Mouse (Mus musculus) heart, adult 2 months (tissue): ENCODE results near the gene Dyx1c1. TPM values are rescaled to one million over a fixed set of nuclear protein-coding genes. Genes with fewer than 3 reads are reported as not detected.
A peak's percentile ranks its signal among the peaks of the same experiment; 100 is the strongest.

Experiments
- DNase-seq, 2 experiments: peaks; one replicate each; pipeline ENCODE4 v3.0.0; 2021
- H3K27ac ChIP-seq: fragments of 200-600 bp; 2 replicates; pipeline ENCODE4 v1.8.1; 2022
- H3K27me3 ChIP-seq: fragments of 200-500 bp; 2 replicates; pipeline ENCODE4 v1.6.1; 2012; ENCODE audit warnings: mild to moderate bottlenecking, low read length, inconsistent platforms, mixed read lengths; ENCODE audit not compliant: control insufficient read depth, insufficient read depth
- H3K36me3 ChIP-seq: fragments of 200-500 bp; 2 replicates; pipeline ENCODE4 v1.6.1; 2012; ENCODE audit warnings: low read length, inconsistent platforms; ENCODE audit not compliant: control insufficient read depth, insufficient read depth
- H3K4me1 ChIP-seq: fragments of 200-500 bp; 2 replicates; pipeline ENCODE4 v1.6.1; 2011; ENCODE audit warnings: low read length; ENCODE audit not compliant: control insufficient read depth, insufficient read depth
- H3K4me3 ChIP-seq: fragments of 200-600 bp; 2 replicates; pipeline ENCODE4 v1.8.1; 2022
- H3K79me2 ChIP-seq: fragments of 200-500 bp; replicated peaks from 2 replicates; pipeline ENCODE4 v1.6.1; 2012; ENCODE audit warnings: mild to moderate bottlenecking, inconsistent platforms, low read length, moderate library complexity, mixed read lengths; ENCODE audit not compliant: control insufficient read depth, insufficient read depth
- H3K9ac ChIP-seq: fragments of 200-500 bp; 2 replicates; pipeline ENCODE4 v1.6.1; 2012; ENCODE audit warnings: low read depth, mild to moderate bottlenecking, control low read depth, inconsistent platforms, low read length, mixed read lengths
- CTCF ChIP-seq: fragments of 200-600 bp; IDR thresholded peaks from 2 replicates; pipeline ENCODE4 v1.8.1; 2022; ENCODE audit warnings: antibody characterized with exemption, mild to moderate bottlenecking, moderate library complexity
- EP300 ChIP-seq: fragments of 200-500 bp; IDR thresholded peaks from 2 replicates; pipeline ENCODE4 v1.6.1; 2011; ENCODE audit warnings: low read depth, low read length, control low read depth; ENCODE audit not compliant: insufficient read depth
- POLR2A ChIP-seq: fragments of 200-500 bp; IDR thresholded peaks from 2 replicates; pipeline ENCODE4 v1.6.1; 2011; ENCODE audit warnings: mild to moderate bottlenecking, low read depth, low read length, control low read depth; ENCODE audit not compliant: insufficient read depth
- WGBS: fragments of 180-500 bp; shearing (Covaris S2); methylation state at CpG from one replicate; pipeline ENCODE4 v1.1.7; 2018; 5-methylcytosine and 5-hydroxymethylcytosine counted together
- intact Hi-C: fragments of 180-260 bp; cut with DNase I; formaldehyde crosslinking; loops from one replicate; pipeline ENCODE4 v1.15.1; 2025
- polyA plus RNA-seq: library from polyadenylated mRNA; depleted of rRNA; stranded (reverse); fragments of >200 nt; gene quantifications from 2 replicates; pipeline ENCODE4 v1.2.3, GENCODE M21; 2012
- total RNA-seq, 2 experiments: library from RNA; stranded (reverse); gene quantifications; 2 replicates each; pipeline ENCODE4 v1.2.3; 2021

Dyx1c1 gene
- total and polyA plus RNA-seq, 3 experiments, result 0.18 to 0.52 (median 0.39) TPM

DNA sequence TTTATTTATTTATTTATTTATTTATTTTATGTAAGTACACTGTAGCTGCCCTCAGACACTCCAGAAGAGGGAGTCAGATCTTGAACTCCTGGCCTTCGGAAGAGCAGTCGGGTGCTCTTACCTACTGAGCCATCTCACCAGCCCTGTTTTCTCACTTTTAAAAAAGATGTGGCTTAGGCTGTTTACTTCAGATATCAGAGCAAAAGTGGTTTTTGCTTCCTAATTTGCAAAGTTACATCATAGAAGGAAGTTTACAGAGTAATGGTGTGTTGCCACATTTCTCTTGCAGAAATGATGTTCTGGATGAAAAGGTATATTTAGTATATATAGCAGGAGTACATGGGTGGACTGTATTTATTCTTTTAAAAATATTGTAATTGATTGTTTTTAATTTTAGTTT is 32.8 kb downstream of the Dyx1c1 start:
- whole genome bisulfite sequencing, result 97% methylated on average over 2 of the region's 2 CpGs
- Histone ChIP-seq H3K4me1 (peaks cover 1% of the 10 kb centered on the region), H3K27ac (no peak overlapping the region), H3K27me3 (no peaks in the 10 kb centered on the region), H3K4me3 (no peak overlapping the region), H3K36me3 (no peaks in the 10 kb centered on the region; the same call in 1 of the 2 replicates), H3K9ac (no peak overlapping the region), H3K79me2 (peaks cover 2% of the 10 kb centered on the region; the same call in 1 of the 2 replicates)
- intact Hi-C loops, result no loop called here
- no peak for DNase-seq
- TF ChIP-seq POLR2A, result no peak
- TF ChIP-seq CTCF, result no peak
- no peak for TF ChIP-seq EP300

DNA sequence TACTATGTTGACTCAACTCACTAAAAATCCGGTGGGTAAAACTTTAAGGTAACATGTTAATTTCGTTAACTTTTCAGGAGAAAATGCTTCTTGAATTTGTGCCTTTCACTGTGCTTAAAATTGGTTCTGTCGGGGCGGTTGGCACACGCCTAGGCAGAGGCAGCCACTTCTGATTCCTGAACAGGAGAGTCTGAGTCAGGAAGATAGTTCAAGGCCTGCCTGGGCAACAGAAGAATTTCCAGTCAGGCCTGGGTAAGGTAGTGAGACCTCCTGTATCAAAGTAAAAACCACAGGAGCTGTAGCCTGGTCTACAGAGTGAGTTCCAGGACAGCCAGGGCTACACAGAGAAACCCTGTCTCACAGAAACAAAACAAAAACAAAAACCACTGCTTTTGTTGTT is 34.0 kb downstream of the Dyx1c1 start:
- Histone ChIP-seq H3K27ac (no peak overlapping the region), H3K79me2 (peaks cover 2% of the 10 kb centered on the region; the same call in 1 of the 2 replicates), H3K36me3 (no peaks in the 10 kb centered on the region; the same call in 1 of the 2 replicates), H3K4me3 (no peak overlapping the region), H3K4me1 (no peaks in the 10 kb centered on the region; the same call in none of the 2 replicates), H3K27me3 (no peaks in the 10 kb centered on the region), H3K9ac (no peak overlapping the region)
- TF ChIP-seq POLR2A (no peak), EP300 (no peak), CTCF (no peak)
- WGBS, result 90% methylated on average over 5 of the region's 5 CpGs
- intact Hi-C loops, result no loop called here
- no peak for DNase-seq

DNA sequence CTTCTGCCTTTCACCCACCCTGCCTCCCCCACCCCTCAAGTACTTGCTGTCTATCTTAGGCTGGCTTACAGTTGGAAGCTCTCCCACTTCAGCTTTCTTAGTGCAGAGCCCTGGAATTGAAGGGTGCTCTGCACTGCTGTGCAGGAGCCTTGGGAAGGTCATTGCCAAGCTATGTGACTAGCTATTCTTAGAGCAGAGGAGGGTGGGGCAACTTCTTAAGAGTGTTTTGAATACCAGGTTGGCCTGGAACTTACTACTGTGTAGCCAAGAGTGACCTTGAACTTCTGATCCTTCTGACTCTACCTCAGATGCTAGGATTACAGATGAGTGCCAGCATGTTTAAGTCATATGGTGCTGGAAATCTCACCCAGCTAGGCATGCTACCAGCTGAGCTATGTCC is 37.6 kb downstream of the Dyx1c1 start:
- Histone ChIP-seq H3K36me3 (no peaks in the 10 kb centered on the region; the same call in 1 of the 2 replicates), H3K4me1 (no peaks in the 10 kb centered on the region; the same call in none of the 2 replicates), H3K79me2 (peaks cover 2% of the 10 kb centered on the region; the same call in 1 of the 2 replicates), H3K9ac (no peak overlapping the region), H3K27me3 (no peaks in the 10 kb centered on the region), H3K4me3 (no peak overlapping the region), H3K27ac (no peak overlapping the region; the same call in 1 of the 2 replicates)
- intact Hi-C loops, result no loop called here
- DNase-seq, result no peak
- no peak for TF ChIP-seq EP300
- TF ChIP-seq POLR2A, result no peak
- TF ChIP-seq CTCF, result no peak

DNA sequence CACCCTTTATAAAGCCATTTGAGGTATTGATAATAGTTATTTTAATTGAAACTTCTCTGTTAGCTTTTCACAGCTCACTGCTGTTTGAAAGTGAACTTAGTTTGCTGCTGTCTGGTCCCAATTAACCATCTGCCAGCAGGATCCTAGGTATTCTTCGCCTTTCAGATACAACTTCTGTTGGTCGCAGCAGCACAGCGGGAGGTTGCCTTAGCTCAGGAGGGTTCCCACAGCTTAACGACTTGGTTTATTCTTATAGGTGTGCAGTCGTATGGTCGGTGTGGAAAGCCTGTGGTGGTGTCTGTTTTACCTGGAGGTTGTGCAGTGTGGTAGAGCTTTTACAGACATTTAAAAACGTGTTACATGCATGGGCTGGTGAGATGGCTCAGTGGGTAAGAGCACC is 38.2 kb downstream of the Dyx1c1 start:
- intact Hi-C loops, result no loop called here
- no peaks in the 10 kb centered on the region for H3K27me3 ChIP-seq
- no peak for DNase-seq
- TF ChIP-seq EP300, result no peak
- TF ChIP-seq CTCF, result no peak
- TF ChIP-seq POLR2A, result no peak
- H3K79me2 ChIP-seq, result peaks cover 2% of the 10 kb centered on the region; the same call in 1 of the 2 replicates
- no peak overlapping the region for H3K4me3 ChIP-seq
- H3K9ac ChIP-seq, result no peak overlapping the region
- WGBS, result 73% methylated on average over 7 of the region's 7 CpGs
- no peak overlapping the region; the same call in 1 of the 2 replicates for H3K27ac ChIP-seq
- no peaks in the 10 kb centered on the region; the same call in 1 of the 2 replicates for H3K36me3 ChIP-seq
- no peaks in the 10 kb centered on the region; the same call in 1 of the 2 replicates for H3K4me1 ChIP-seq

DNA sequence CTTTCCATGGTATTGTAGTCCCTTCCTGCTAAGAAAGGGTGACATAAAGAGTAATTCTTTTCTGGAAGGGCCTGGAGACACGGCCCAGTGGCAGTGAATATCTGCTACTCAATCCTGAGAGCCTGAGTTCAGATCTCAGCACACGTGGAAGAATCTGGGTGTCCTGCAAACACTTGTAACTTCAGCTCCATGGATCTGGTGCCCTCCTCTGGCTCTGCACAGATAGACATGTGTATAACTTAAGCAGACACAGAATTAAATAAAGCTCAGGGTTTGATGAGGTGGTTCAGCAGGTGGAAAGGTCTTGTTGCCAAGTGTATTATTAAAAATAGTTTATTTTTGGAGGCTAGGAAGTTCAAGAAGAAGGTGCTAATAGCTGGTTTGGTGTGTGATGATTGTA is 41.9 kb downstream of the Dyx1c1 start:
- H3K4me1 ChIP-seq, result no peaks in the 10 kb centered on the region; the same call in 1 of the 2 replicates
- H3K79me2 ChIP-seq, result no peaks in the 10 kb centered on the region
- 66% methylated on average over 2 of the region's 2 CpGs for WGBS
- no peak for TF ChIP-seq POLR2A
- no peak for TF ChIP-seq EP300
- TF ChIP-seq CTCF, result peak; percentile 38
- DNase-seq, result no peak
- H3K27me3 ChIP-seq, result no peaks in the 10 kb centered on the region
- no peaks in the 10 kb centered on the region; the same call in 1 of the 2 replicates for H3K36me3 ChIP-seq
- intact Hi-C loops, result no loop called here
- no peak overlapping the region for H3K9ac ChIP-seq
- H3K4me3 ChIP-seq, result no peak overlapping the region
- no peak overlapping the region for H3K27ac ChIP-seq

DNA sequence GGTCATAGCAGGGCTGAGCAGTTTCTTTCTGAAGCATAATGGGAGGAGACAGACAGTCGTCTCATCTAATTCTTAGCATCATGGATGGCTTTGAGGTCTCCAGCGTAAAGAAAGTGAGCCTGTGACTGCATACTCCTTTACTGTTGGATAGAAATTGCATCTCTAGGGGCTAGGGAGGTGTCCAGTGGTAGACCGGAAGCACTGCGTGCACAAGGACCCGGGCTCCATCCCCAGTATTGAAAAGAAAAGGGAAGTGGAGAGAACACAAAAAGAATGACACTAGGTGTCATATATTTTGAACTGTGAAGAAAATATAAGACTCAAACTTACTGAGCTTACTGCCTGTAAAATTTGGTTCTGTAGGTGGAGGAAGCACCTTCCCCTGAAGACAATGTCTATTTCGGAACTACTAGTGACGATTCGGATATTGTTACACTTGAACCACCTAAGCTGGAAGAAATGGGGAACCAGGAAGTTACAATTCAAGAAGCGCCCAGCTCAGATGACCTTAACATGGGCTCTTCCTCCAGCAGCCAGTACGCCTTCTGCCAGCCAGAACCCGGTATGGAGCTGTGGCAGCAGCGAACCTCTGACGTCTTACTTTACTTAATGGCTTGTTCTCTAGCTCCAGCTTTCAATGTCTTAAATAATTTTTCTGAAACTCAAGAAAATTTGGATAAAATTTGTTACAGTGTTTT is 42.9 kb downstream of the Dyx1c1 start:
- no peak overlapping the region for H3K9ac ChIP-seq
- intact Hi-C loops, result no loop called here
- H3K4me3 ChIP-seq, result no peak overlapping the region
- no peaks in the 10 kb centered on the region for H3K79me2 ChIP-seq
- no peaks in the 10 kb centered on the region for H3K4me1 ChIP-seq
- WGBS, result 89% methylated on average over 13 of the region's 13 CpGs
- no peaks in the 10 kb centered on the region for H3K27me3 ChIP-seq
- no peak overlapping the region for H3K27ac ChIP-seq
- no peaks in the 10 kb centered on the region for H3K36me3 ChIP-seq
- no peak for TF ChIP-seq POLR2A
- no peak for TF ChIP-seq CTCF
- TF ChIP-seq EP300, result no peak
- DNase-seq, result no peak
